In the genomic region with DNA sequence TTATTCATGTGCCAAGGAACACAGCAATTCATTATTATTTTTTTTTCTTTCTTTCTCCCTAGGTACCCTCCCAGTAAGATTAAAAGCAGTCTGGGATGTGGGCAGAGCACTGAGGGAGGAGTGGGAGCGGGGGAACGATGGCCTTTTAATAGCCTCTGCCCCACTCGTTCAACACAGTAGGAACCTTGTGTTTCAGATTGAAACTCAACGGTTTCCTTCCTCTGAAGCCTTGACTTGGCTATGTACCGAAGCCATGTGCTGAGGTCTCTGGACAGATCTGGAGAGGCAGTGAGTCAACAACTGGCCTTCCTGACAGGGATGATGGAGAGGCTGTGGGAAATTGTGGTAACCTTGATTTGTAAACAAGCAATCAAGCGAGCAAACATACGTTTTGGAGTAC, we compare ENCODE assay signal across 10 mouse cellular contexts.
A peak's percentile ranks its signal among the peaks of the same experiment; 100 is the strongest.
DNase-seq lines count a peak whose midpoint lies in the region; ATAC-seq and TF ChIP-seq lines count a peak whose summit lies in the region.
"Had no signal": no experiment of that assay in that cellular context is flagged by ENCODE, and none has a peak within 500 bp of the region (broad histone marks: within the 10 kb centered on the region; RNA-seq: fewer than 3 reads in every experiment).

No protein-coding gene starts in this region.

- peak overlapping the region; percentile 68 for H3K27ac ChIP-seq in heart, embryonic 16.5 days (ENCODE audit: low read length)
- peak overlapping the region; percentile 96 for H3K27ac ChIP-seq in limb, embryonic 14.5 days (replicated peaks; ENCODE audit: low read depth, low read length)
- H3K27ac ChIP-seq: macrophage had no signal

- H3K4me2 ChIP-seq in heart, embryonic 16.5 days (ENCODE audit: low read depth, low read length), result no peak overlapping the region
- no peak overlapping the region for H3K4me2 ChIP-seq in limb, embryonic 14.5 days (replicated peaks; ENCODE audit: low read depth, low read length, severe bottlenecking)

- H3K4me1 ChIP-seq in heart, embryonic 16.5 days (ENCODE audit: control insufficient read depth, insufficient read depth, low read length), result peaks cover 26% of the 10 kb centered on the region
- H3K4me1 ChIP-seq in limb, embryonic 14.5 days (ENCODE audit: control insufficient read depth, insufficient read depth, low read length), result peaks cover 74% of the 10 kb centered on the region

- TF ChIP-seq POLR2A in limb, embryonic 14.5 days (IDR thresholded peaks at IDR 0.05; ENCODE audit: borderline replicate concordance, extremely low read depth, insufficient read depth, insufficient read length), result no peak

- no peaks in the 10 kb centered on the region for H3K36me3 ChIP-seq in heart, embryonic 16.5 days (ENCODE audit: control insufficient read depth, insufficient read depth)
- H3K36me3 ChIP-seq in limb, embryonic 14.5 days (ENCODE audit: control insufficient read depth, insufficient read depth, low read length), result no peaks in the 10 kb centered on the region

- 0 out of 2 replicates have a peak, but pooled peaks have one; percentile 25 for ATAC-seq in heart, embryonic 16.5 days (replicated peaks; ENCODE audit: extremely low read depth, insufficient read depth, low FRiP score)
- no peak for ATAC-seq in limb, embryonic 14.5 days (ENCODE audit: low FRiP score, low read depth)
- ATAC-seq: forebrain, embryonic 16.5 days had no signal

- peak; percentile 96 for DNase-seq in heart, adult 11 months
- no peak for DNase-seq in heart, postnatal 4 days
- DNase-seq in adrenal gland, adult 8-10 months, result peak; percentile 49
- DNase-seq in limb, embryonic 14.5 days (ENCODE audit: low spot score), result peak; percentile 64
- no peak for DNase-seq in retina, embryonic 14.5 days (ENCODE audit: low spot score)
- DNase-seq in left cerebral cortex, adult 8-10 months (ENCODE audit: low spot score in 2 of 2), result no peak
- DNase-seq in layer of hippocampus, postnatal 10 days (ENCODE audit: low spot score in 2 of 2), result no peak

- H3K9me3 ChIP-seq in heart, embryonic 16.5 days (replicated peaks; ENCODE audit: control insufficient read depth, low read length), result no peaks in the 10 kb centered on the region
- H3K9me3 ChIP-seq in limb, embryonic 14.5 days (ENCODE audit: control insufficient read depth, low read length), result no peaks in the 10 kb centered on the region

- 55% methylated on average over 7 of the region's 7 CpGs for WGBS in heart, embryonic 16.5 days
- WGBS in limb, embryonic 14.5 days, result 36% methylated on average over 7 of the region's 7 CpGs

- H3K27me3 ChIP-seq in heart, embryonic 16.5 days (ENCODE audit: control insufficient read depth, insufficient read depth, low read length), result no peaks in the 10 kb centered on the region
- H3K27me3 ChIP-seq in limb, embryonic 14.5 days (ENCODE audit: control insufficient read depth, insufficient read depth, low read length), result no peaks in the 10 kb centered on the region

- H3K9ac ChIP-seq in heart, embryonic 16.5 days (ENCODE audit: low read length), result no peak overlapping the region
- H3K9ac ChIP-seq in limb, embryonic 14.5 days (ENCODE audit: low read depth, low read length, severe bottlenecking), result no peak overlapping the region

- H3K4me3 ChIP-seq in heart, embryonic 16.5 days (ENCODE audit: low read length), result no peak overlapping the region
- no peak overlapping the region for H3K4me3 ChIP-seq in limb, embryonic 14.5 days (replicated peaks; ENCODE audit: low read length)

Comparison
In these comparisons a context has a peak if more than half of its experiments do, and no peak if none do; other contexts are left out.
1. DNase-seq: peak in heart, adult 11 months (single experiment), adrenal gland, adult 8-10 months (single experiment) and limb, embryonic 14.5 days (single experiment); none in heart, postnatal 4 days (single experiment), retina, embryonic 14.5 days (single experiment), left cerebral cortex, adult 8-10 months (0 of 2) and layer of hippocampus, postnatal 10 days (0 of 2).